Mouse (Mus musculus) layer of hippocampus, adult 2 months (tissue): ENCODE measurements at regions not wholly inside any gene's neighbourhood (a gene's known extent, or its start where the extent isn't known, plus 50 kb on each side); places are given as distances from the start of the nearest gene placed in this dataset.

Source experiments
- DNase-seq, 2 experiments: peaks; one replicate each; pipeline ENCODE4 v3.0.0; 2022; ENCODE audit warnings: low spot score in 2 of 2
- H3K27ac ChIP-seq: fragments of 200-600 bp; 2 replicates; pipeline ENCODE4 v1.8.1; 2022
- H3K4me3 ChIP-seq: fragments of 200-600 bp; 2 replicates; pipeline ENCODE4 v1.8.1; 2022; ENCODE audit warnings: mild to moderate bottlenecking
- CTCF ChIP-seq: fragments of 200-600 bp; conservative IDR thresholded peaks from 2 replicates; pipeline ENCODE4 v1.8.1; 2022; ENCODE audit warnings: antibody characterized with exemption, mild to moderate bottlenecking, moderate library complexity

DNA sequence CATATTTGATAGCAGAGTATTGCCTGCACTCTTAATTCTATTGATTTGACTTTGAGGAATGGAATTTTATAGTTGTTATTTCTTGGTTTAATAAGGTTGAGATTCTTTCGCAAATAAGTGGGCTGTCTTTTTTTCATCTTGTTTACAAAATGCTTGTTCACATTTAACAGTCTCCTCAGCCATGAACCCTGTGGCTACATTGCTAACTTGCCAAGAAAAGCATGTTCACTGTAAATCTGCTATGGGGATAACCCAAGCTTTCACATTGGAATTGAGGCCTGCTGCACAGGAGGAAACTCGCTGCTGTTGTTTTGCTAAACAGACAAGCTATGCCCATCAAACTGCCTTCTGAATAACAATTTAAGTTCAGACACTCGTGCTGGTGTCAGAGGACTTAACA, 564.6 kb upstream of the Fam92a start:
- H3K4me3 ChIP-seq, result no peak overlapping the region
- DNase-seq, result no peak
- H3K27ac ChIP-seq, result no peak overlapping the region
- no peak for TF ChIP-seq CTCF

DNA sequence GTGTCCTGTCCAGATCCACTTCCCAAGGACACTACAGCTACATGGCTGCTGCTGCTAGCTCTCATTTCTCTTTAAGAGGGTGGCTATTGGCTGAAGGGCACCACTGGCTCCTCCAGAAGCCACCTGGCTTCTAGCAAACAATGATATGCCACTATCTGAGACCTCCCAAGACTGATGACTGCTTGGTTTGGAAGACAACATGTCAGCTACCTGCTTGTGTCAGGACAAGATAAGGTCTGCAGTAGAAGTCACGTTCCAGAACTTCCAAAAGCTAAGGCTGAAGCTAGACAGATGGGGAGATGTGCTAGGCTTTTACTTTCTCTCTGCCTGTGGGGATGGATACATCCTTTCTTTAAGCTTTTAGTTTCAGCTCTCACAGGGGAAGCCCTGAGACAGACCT, 528.4 kb upstream of the Fam92a start:
- no peak for TF ChIP-seq CTCF
- Histone ChIP-seq H3K27ac (no peak overlapping the region), H3K4me3 (no peak overlapping the region)
- no peak for DNase-seq

DNA sequence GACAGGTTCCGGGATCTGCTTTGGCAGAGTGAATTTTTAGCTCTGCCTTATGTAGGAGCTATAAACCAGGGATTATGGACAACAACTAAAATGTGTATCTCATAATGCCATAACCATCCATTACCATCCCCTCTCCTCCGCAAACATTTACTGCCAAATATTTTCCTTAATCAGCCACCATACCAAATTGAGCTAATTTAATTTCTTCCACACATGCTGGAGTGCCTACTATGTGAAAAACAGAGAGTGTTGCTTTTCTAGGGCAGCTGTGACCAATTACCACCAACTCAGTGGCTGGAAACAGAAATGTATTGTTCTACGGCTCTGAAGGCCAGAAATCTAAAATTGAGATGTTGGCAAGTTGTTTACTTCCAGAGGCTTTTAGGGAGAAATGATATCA, 506.0 kb upstream of the Fam92a start:
- DNase-seq, result no peak
- Histone ChIP-seq H3K27ac (no peak overlapping the region), H3K4me3 (no peak overlapping the region)
- TF ChIP-seq CTCF, result no peak

DNA sequence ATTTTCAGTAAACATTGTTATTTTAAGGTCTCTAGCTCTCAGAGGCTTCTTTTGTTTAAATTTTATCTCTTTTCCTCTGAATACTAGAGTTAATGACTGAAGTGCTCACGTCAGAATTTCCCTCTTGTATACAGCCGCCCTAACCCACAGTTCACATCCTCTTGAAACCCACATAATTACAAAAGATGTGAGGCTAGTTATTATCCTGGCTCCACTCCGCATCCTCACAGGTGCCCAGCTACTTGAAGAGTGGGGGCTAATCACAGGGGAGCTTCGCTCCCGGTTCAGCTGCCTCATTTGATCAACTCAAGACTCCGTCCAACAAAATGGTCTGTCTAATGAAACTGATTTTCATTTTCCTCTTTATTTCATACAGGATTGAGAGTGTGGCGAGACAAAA, 499.6 kb upstream of the Fam92a start:
- DNase-seq, result no peak
- Histone ChIP-seq H3K27ac (no peak overlapping the region), H3K4me3 (no peak overlapping the region)
- TF ChIP-seq CTCF, result no peak

- no peak for TF ChIP-seq CTCF
- no peak for DNase-seq
- Histone ChIP-seq H3K4me3 (no peak overlapping the region), H3K27ac (no peak overlapping the region)
Measured at GRCm38 (mm10) chr4:12663176-12663575, 491.4 kb upstream of the Fam92a start.

GRCm38 (mm10) chr4:12662683-12663082, 490.9 kb upstream of the Fam92a start:
- Histone ChIP-seq H3K4me3 (no peak overlapping the region), H3K27ac (no peak overlapping the region)
- TF ChIP-seq CTCF, result no peak
- no peak for DNase-seq

DNA sequence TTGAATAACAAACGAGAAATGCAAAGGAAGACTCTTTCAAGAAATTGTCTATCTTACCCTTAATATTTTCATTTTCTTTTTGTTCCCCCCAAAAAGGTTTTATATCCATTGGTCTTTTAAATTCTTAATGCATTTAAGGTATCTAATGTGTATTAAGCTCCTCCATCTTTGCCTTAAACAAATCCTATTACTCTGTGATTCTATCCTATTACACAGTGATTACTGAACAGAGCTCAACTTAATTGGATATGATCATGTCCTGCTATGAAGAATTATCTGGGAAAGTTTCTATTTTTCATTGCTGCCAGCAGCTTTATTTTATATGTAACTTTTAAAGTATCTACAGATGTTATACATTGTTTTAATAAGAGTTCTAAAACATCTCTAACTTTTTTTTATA, 487.3 kb upstream of the Fam92a start:
- H3K27ac ChIP-seq, result no peak overlapping the region
- no peak for DNase-seq
- no peak for TF ChIP-seq CTCF
- H3K4me3 ChIP-seq, result no peak overlapping the region

DNA sequence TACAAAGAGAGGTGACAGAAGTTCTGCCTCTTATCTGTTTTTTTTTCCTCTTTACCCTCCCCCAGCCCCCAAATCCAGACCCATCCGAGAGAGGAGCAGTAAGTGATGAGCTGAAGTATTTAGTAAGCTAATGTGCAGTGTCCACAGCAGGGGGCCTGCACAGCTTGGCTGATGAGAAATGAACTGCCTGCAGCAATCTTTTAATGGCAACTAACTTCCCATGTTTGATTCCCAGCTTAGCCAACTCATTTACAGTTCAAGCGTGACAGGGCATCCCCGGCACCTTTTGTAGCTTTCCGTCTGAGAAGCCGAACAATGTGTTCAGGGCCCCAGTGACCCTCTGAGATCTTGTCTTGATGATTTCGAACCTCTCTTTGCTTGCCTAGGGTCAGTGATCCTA, 486.8 kb upstream of the Fam92a start:
- TF ChIP-seq CTCF, result no peak
- H3K27ac ChIP-seq, result no peak overlapping the region
- DNase-seq, result no peak
- no peak overlapping the region for H3K4me3 ChIP-seq

DNA sequence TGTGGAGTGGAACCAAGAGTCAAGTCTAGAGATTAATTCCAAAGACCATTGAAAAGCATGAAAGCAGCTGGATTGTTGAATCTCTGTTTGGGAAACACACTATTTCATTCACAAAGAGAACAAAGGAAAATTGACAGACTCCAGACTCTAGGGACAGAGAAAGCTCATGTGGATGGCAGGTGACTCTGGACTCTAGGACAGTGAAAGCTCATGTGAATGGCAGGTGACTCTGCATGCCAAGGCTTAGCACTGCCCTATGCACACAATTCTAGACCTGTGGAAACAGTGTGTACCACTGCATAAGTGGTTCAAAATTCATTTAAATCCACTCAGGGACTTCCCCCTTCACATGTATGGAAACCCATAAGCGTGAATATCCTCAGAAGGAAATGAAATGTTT, 486.0 kb upstream of the Fam92a start:
- TF ChIP-seq CTCF, result no peak

DNA sequence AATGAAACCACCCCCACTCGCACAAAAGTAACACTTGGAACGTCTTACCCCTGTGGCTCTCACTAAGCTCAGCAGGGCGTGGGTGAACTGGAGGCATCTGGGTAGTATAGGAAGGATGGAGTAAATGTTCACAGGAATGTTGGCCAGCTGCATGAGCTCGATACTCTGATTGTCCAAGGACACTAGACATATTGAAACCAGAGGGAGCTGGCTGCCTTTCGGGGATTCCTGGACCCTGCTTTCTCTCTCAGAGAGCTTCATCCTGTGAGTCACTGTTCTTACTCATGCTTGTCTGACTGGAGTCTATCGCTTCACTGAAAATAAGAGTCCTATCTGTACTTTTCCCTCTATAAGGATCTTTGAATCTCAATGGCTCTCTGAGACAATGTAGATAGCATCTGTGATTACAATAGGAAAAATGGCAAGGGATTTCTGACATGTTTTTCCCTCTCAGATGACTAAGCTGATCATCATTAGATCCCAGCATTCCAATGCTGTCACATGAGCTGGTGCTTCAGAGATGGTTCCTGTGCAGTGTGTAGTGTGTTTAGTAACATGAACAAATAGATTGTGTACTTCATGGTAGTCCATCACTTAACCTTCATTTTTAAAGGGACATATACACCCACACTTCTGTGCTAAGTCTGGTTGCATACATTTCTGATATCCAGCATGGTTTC, 485.2 kb upstream of the Fam92a start:
- Histone ChIP-seq H3K4me3 (no peak overlapping the region), H3K27ac (no peak overlapping the region)
- no peak for TF ChIP-seq CTCF
- peak in 1 of 2 experiments; percentile 21 for DNase-seq

More for the DNA sequence above, 486.0 kb upstream of the Fam92a start:
- Histone ChIP-seq H3K27ac (no peak overlapping the region), H3K4me3 (no peak overlapping the region)
- no peak for DNase-seq

DNA sequence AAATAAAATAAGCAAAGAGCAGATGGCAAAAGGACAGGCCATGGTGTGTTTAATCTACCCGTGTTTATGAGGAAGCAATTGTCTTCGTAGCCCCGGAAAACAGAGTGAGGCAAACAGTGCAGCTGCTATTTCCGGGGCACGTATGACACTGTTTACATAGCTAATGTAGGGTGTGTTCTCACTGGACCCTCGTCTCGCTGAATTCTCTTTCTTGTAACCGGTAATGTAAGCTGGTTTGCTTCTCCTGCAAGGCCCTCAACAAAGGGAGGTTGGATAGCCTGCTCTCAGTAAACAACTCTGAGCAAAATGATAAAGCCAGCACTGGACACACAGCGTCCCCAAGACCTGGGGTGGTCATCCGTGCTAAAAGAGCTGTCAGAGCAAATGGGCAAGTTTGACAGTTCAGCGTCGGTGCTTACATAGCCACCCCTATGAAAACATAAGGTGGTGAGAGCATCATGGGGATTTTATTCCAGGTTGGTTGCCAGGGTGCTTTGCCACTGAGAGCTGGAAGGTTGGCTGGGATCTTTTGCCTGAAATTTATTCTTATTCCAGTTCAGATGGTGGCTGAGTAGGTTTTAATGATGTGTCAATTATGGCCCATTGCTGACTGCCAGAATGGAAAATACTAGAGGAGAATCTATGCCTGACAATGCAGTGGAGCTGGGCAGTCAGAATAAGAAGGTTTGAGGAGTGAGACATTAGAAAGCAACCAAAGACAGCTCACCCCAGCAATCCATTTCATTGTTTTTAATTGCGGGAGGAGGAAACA, 483.8 kb upstream of the Fam92a start:
- no peak for DNase-seq
- no peak overlapping the region for H3K4me3 ChIP-seq
- no peak overlapping the region for H3K27ac ChIP-seq
- TF ChIP-seq CTCF, result no peak

DNA sequence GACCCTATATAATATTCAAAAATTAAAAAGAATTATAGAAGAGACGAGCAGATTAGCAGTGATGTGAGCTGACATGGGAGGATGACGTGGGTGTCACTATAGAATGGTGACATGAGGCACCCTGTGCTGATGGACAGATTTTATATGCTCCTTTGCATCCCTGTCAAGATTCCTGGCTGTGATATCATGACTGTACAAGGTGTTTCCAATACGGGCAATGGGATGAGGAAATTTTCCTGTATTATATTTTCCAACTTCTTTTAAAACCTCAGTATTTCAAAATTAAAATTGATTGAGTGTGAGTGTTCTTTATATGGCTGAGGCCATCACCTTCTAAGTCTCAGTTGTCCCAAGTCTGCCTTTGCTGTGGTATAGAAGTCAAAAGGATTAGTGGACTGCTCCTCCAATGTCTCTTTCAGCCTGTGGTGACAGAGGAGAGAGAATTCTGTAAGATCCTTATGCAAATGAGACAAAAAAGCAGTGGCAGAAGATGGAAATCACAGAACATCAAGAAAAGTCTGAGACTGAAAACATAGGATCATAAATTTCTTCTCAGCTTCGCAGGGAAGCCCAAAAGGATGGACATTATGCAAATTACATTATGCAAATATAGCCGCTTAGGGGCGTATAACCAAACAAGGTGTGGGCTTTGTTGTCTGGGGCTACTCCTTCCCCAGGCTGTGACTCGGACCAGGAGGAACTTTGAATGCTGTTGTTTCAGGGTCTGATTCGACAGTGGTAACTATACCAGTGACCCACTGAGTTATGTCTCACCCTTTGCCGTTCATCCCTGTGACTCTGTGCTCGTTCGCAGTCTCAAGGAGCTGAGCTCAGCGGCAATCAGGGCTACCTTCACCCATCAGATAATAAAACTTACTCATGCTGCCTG, 483.0 kb upstream of the Fam92a start:
- DNase-seq, result no peak
- no peak overlapping the region for H3K27ac ChIP-seq

DNA sequence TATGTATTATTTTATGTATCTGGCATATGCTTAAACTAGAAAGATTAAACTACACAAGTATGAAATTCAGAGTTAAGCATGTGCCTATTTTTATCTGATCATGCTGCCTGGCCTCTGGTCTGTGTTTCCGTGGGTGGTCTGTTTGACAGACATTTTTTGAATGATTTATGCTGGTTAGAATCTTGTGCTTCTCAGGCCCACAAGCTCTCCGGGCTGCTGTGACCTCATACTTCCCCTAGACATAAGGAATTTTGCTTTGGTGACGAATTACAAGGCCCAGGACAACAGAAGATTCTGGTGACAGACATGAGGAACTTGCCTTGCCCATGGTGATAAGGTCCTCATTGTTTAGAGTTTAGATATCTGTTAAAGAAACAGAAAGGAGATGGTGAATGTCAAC, 475.9 kb upstream of the Fam92a start:
- TF ChIP-seq CTCF, result no peak
- no peak for DNase-seq
- H3K4me3 ChIP-seq, result no peak overlapping the region
- no peak overlapping the region for H3K27ac ChIP-seq

More for the DNA sequence above, 483.0 kb upstream of the Fam92a start:
- TF ChIP-seq CTCF, result no peak
- H3K4me3 ChIP-seq, result no peak overlapping the region

- TF ChIP-seq CTCF, result no peak
- no peak for DNase-seq
- H3K4me3 ChIP-seq, result no peak overlapping the region
- H3K27ac ChIP-seq, result no peak overlapping the region
Measured at GRCm38 (mm10) chr4:12642525-12642928, 470.7 kb upstream of the Fam92a start.
